Mouse (Mus musculus) megakaryocyte, embryonic 14.5 days (primary cell): ENCODE results near the gene Etv4. TPM values are rescaled to one million over a fixed set of nuclear protein-coding genes. Genes with fewer than 3 reads are reported as not detected.
A peak's percentile ranks its signal among the peaks of the same experiment; 100 is the strongest.

Experiments used
- H3K27me3 ChIP-seq: replicated peaks from 2 replicates; pipeline ENCODE3; 2012; ENCODE audit warnings: inconsistent platforms
- H3K36me3 ChIP-seq: replicated peaks from 2 replicates; pipeline ENCODE3; 2012; ENCODE audit warnings: low read length, inconsistent platforms, mixed read lengths
- H3K4me1 ChIP-seq: 2 replicates; pipeline ENCODE4 v1.6.1; 2012; ENCODE audit warnings: inconsistent platforms
- H3K4me3 ChIP-seq: replicated peaks from 2 replicates; pipeline ENCODE3; 2012; ENCODE audit warnings: moderate library complexity, mild to moderate bottlenecking, inconsistent platforms
- H3K9me3 ChIP-seq: 2 replicates; pipeline ENCODE4 v1.6.1; 2012; ENCODE audit warnings: inconsistent platforms
- FLI1 ChIP-seq: IDR thresholded peaks from 2 replicates; pipeline ENCODE4 v1.6.1; 2012; ENCODE audit warnings: low read length, inconsistent platforms, mixed read lengths
- GATA1 ChIP-seq: IDR thresholded peaks from 3 replicates; pipeline ENCODE4 v1.6.1; 2012; ENCODE audit warnings: mixed read lengths, low read length, inconsistent platforms, borderline replicate concordance
- polyA plus RNA-seq: library from polyadenylated mRNA; stranded (reverse); fragments of >175 nt; gene quantifications from 2 replicates; pipeline ENCODE4 v1.2.3, GENCODE M21; 2012; ENCODE audit warnings: low replicate concordance; ENCODE audit not compliant: insufficient read depth

The Etv4 gene
- polyA plus RNA-seq, 1 experiment: 12.0 TPM

- no peak for TF ChIP-seq GATA1
- no peak for TF ChIP-seq FLI1
- peaks cover 10% of the 10 kb centered on the region for H3K9me3 ChIP-seq
- peaks cover 44% of the 10 kb centered on the region for H3K27me3 ChIP-seq
- no peaks in the 10 kb centered on the region for H3K36me3 ChIP-seq
- H3K4me1 ChIP-seq: peaks cover 18% of the 10 kb centered on the region
- peak overlapping the region; percentile 72 for H3K4me3 ChIP-seq
Observed at GRCm38 (mm10) chr11:101790811-101791526, 5.8 kb upstream of the Etv4 start.

GRCm38 (mm10) chr11:101787432-101787831, 2.3 kb upstream of the Etv4 start:
- H3K27me3 ChIP-seq: peaks cover 68% of the 10 kb centered on the region
- no peaks in the 10 kb centered on the region for H3K9me3 ChIP-seq
- no peak for TF ChIP-seq GATA1

GRCm38 (mm10) chr11:101786651-101787050, 1.5 kb upstream of the Etv4 start:
- H3K4me1 ChIP-seq: peaks cover 39% of the 10 kb centered on the region
- H3K27me3 ChIP-seq: peaks cover 74% of the 10 kb centered on the region
- H3K4me3 ChIP-seq: no peak overlapping the region
- no peaks in the 10 kb centered on the region for H3K36me3 ChIP-seq
- H3K9me3 ChIP-seq: no peaks in the 10 kb centered on the region
- no peak for TF ChIP-seq FLI1
- no peak for TF ChIP-seq GATA1

More at GRCm38 (mm10) chr11:101787432-101787831, 2.3 kb upstream of the Etv4 start:
- H3K36me3 ChIP-seq: no peaks in the 10 kb centered on the region
- peaks cover 39% of the 10 kb centered on the region for H3K4me1 ChIP-seq
- H3K4me3 ChIP-seq: no peak overlapping the region

- H3K36me3 ChIP-seq: no peaks in the 10 kb centered on the region
- H3K27me3 ChIP-seq: peaks cover 82% of the 10 kb centered on the region
- no peaks in the 10 kb centered on the region for H3K9me3 ChIP-seq
- TF ChIP-seq GATA1 (no peak), FLI1 (no peak)
- H3K4me1 ChIP-seq: peaks cover 32% of the 10 kb centered on the region
- peak overlapping the region; percentile 93 for H3K4me3 ChIP-seq
Observed at GRCm38 (mm10) chr11:101785852-101786205, 658 bp upstream of the Etv4 start.

- Histone ChIP-seq H3K4me3 (peak overlapping the region; percentile 93), H3K36me3 (no peaks in the 10 kb centered on the region), H3K9me3 (no peaks in the 10 kb centered on the region), H3K27me3 (peaks cover 92% of the 10 kb centered on the region), H3K4me1 (peaks cover 25% of the 10 kb centered on the region)
- TF ChIP-seq FLI1 (no peak), GATA1 (no peak)
Observed at GRCm38 (mm10) chr11:101784488-101785142, 556 bp downstream of the Etv4 start.

- no peak for TF ChIP-seq FLI1
Observed at GRCm38 (mm10) chr11:101784072-101784471, 1.1 kb downstream of the Etv4 start.

GRCm38 (mm10) chr11:101783584-101783983, 1.6 kb downstream of the Etv4 start:
- no peak for TF ChIP-seq GATA1
- TF ChIP-seq FLI1: no peak
- peaks cover 87% of the 10 kb centered on the region for H3K27me3 ChIP-seq
- H3K4me1 ChIP-seq: peaks cover 28% of the 10 kb centered on the region
- H3K4me3 ChIP-seq: no peak overlapping the region
- no peaks in the 10 kb centered on the region for H3K36me3 ChIP-seq
- no peaks in the 10 kb centered on the region for H3K9me3 ChIP-seq

More at GRCm38 (mm10) chr11:101784072-101784471, 1.1 kb downstream of the Etv4 start:
- peak overlapping the region; percentile 93 for H3K4me3 ChIP-seq
- peaks cover 26% of the 10 kb centered on the region for H3K4me1 ChIP-seq
- H3K27me3 ChIP-seq: peaks cover 89% of the 10 kb centered on the region
- no peaks in the 10 kb centered on the region for H3K36me3 ChIP-seq
- H3K9me3 ChIP-seq: no peaks in the 10 kb centered on the region

GRCm38 (mm10) chr11:101783135-101783534, 2.0 kb downstream of the Etv4 start:
- no peak for TF ChIP-seq FLI1
- no peak for TF ChIP-seq GATA1
- Histone ChIP-seq H3K36me3 (no peaks in the 10 kb centered on the region), H3K4me3 (no peak overlapping the region), H3K4me1 (peaks cover 33% of the 10 kb centered on the region), H3K27me3 (peaks cover 87% of the 10 kb centered on the region), H3K9me3 (no peaks in the 10 kb centered on the region)

GRCm38 (mm10) chr11:101776846-101777245, 8.3 kb downstream of the Etv4 start:
- no peaks in the 10 kb centered on the region for H3K36me3 ChIP-seq
- peaks cover 26% of the 10 kb centered on the region for H3K4me1 ChIP-seq
- no peak overlapping the region for H3K4me3 ChIP-seq
- no peaks in the 10 kb centered on the region for H3K9me3 ChIP-seq
- TF ChIP-seq FLI1 (no peak), GATA1 (no peak)
- peaks cover 69% of the 10 kb centered on the region for H3K27me3 ChIP-seq

- peaks cover 23% of the 10 kb centered on the region for H3K4me1 ChIP-seq
- H3K27me3 ChIP-seq: peaks cover 36% of the 10 kb centered on the region
- H3K36me3 ChIP-seq: peaks cover 31% of the 10 kb centered on the region
- TF ChIP-seq FLI1 (no peak), GATA1 (no peak)
- H3K9me3 ChIP-seq: no peaks in the 10 kb centered on the region
- H3K4me3 ChIP-seq: peak overlapping the region; percentile 4
Observed at GRCm38 (mm10) chr11:101772449-101772848, 12.7 kb downstream of the Etv4 start.
